Mouse (Mus musculus) heart, embryonic 15.5 days (tissue): Measurements from ENCODE around the gene Slc44a2. TPM values are rescaled to one million over a fixed set of nuclear protein-coding genes. Genes with fewer than 3 reads are reported as not detected.
"Not testable (repeated sequence)": the region's sequence is repeated elsewhere in the genome, so short reads cannot be mapped to it uniquely, and the experiment has no call there.

ENCODE experiments used
- ATAC-seq: fragments of 200-750 bp; cut with Nextera tagmentation; replicated peaks from 2 replicates; pipeline ENCODE4 v1.8.0; 2017; ENCODE audit warnings: low read depth, moderate TSS enrichment; ENCODE audit not compliant: insufficient number of reproducible peaks, insufficient read depth, low FRiP score
- H3K27ac ChIP-seq: fragments of 300-500 bp; sonication (generic); 2 replicates; pipeline ENCODE4 v1.5.1; 2015; ENCODE audit warnings: mild to moderate bottlenecking, inconsistent platforms
- H3K27me3 ChIP-seq: fragments of 300-500 bp; sonication (generic); 2 replicates; pipeline ENCODE4 v1.6.1; 2015; ENCODE audit warnings: inconsistent platforms
- H3K36me3 ChIP-seq: fragments of 300-500 bp; sonication (generic); 2 replicates; pipeline ENCODE4 v1.6.1; 2015; ENCODE audit warnings: mild to moderate bottlenecking, inconsistent platforms
- H3K4me1 ChIP-seq: fragments of 300-500 bp; sonication (generic); replicated peaks from 2 replicates; pipeline ENCODE4 v1.6.1; 2015; ENCODE audit warnings: inconsistent platforms
- H3K4me2 ChIP-seq: fragments of 300-500 bp; sonication (generic); 2 replicates; pipeline ENCODE4 v1.6.1; 2015; ENCODE audit warnings: inconsistent platforms, mild to moderate bottlenecking, moderate library complexity
- H3K4me3 ChIP-seq: fragments of 300-500 bp; sonication (generic); 2 replicates; pipeline ENCODE4 v1.5.1; 2015; ENCODE audit warnings: mild to moderate bottlenecking, inconsistent platforms
- H3K9ac ChIP-seq: fragments of 300-500 bp; sonication (generic); 2 replicates; pipeline ENCODE4 v1.6.1; 2015; ENCODE audit warnings: mild to moderate bottlenecking, inconsistent platforms
- H3K9me3 ChIP-seq: fragments of 300-500 bp; sonication (generic); replicated peaks from 2 replicates; pipeline ENCODE4 v1.6.1; 2016; ENCODE audit warnings: inconsistent platforms
- WGBS: fragments of 180-500 bp; shearing (Covaris S2); methylation state at CpG from one replicate; pipeline ENCODE4 v1.1.7; 2015; ENCODE audit warnings: mixed read lengths; 5-methylcytosine and 5-hydroxymethylcytosine counted together
- polyA plus RNA-seq: library from polyadenylated mRNA; unstranded; fragments of >200 nt; fragmentation: Nextera tagmentation; extraction: Ambion mirVana; gene quantifications from 2 replicates; pipeline ENCODE4 v1.2.1, GENCODE M21; 2015

Slc44a2 gene
- polyA plus RNA-seq, 1 experiment from 2014 or later = 56.8 TPM

- H3K27ac ChIP-seq = no peak overlapping the region
- peak overlapping the region; percentile 77; the same call in 1 of the 2 replicates for H3K9ac ChIP-seq
- H3K36me3 ChIP-seq = peaks cover 23% of the 10 kb centered on the region
- no peak for ATAC-seq
- H3K4me2 ChIP-seq = peak overlapping the region; percentile 79
- WGBS = 36% methylated on average over 3 of the region's 3 CpGs
- H3K4me1 ChIP-seq = peaks cover 35% of the 10 kb centered on the region
- no peaks in the 10 kb centered on the region for H3K9me3 ChIP-seq
- no peaks in the 10 kb centered on the region for H3K27me3 ChIP-seq
- peak overlapping the region; percentile 78 for H3K4me3 ChIP-seq
Measured at GRCm38 (mm10) chr9:21286753-21287152, 33.7 kb upstream of the Slc44a2 start.

DNA sequence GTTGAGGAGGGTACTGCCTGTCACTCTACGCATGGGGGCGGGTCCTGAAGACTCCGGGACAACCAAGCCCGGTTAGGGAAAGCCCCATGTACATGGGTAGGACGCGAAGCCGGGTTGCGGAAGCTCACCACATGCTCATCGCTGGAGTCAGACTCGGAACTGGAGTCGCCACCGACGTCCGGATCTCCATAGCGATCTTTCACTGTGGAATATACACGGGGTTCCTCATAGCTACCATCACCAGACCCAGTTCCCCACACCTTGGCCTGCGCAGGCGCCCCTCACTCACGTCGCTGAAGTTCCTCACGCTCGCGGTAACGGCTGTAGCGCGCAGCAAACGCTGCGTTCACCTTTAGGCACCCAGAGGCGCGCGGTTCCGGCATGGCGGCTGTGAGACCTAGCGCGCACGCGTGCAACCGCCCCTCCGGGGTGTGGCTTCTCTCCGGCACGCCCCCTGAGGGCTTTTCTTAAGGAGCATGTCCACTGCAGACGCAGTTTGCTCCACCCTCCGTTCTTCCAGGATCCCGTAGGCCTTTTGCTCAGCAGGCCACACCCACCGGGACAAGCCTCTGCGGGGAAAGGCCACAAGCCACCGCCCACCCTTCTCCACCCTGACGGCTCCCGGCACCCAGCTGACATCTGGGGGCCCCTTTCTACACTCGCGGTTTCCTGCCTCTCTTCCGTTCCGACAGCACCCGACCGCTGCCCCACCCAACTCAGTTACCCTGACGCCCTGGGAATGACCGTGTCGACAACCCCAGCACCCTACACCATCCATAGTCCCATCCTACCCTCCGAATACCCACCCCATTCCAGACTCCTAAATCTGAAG, 32.7 kb upstream of the Slc44a2 start, which contains the start of gene Kri1:
TSS of gene Kri1 (minus strand) at position 399 of the 832 bp plus-strand sequence.
- under 1% methylated on average over 59 of the region's 59 CpGs for WGBS
- Histone ChIP-seq H3K36me3 (peaks cover 14% of the 10 kb centered on the region; the same call in 1 of the 2 replicates), H3K9me3 (no peaks in the 10 kb centered on the region), H3K4me1 (peaks cover 35% of the 10 kb centered on the region), H3K4me2 (peak within 1 kb of the TSS; percentile 79), H3K9ac (peak within 1 kb of the TSS; percentile 77), H3K4me3 (peak within 1 kb of the TSS; percentile 78), H3K27me3 (no peaks in the 10 kb centered on the region), H3K27ac (peak within 1 kb of the TSS; percentile 94)
- ATAC-seq = peak; percentile 71

DNA sequence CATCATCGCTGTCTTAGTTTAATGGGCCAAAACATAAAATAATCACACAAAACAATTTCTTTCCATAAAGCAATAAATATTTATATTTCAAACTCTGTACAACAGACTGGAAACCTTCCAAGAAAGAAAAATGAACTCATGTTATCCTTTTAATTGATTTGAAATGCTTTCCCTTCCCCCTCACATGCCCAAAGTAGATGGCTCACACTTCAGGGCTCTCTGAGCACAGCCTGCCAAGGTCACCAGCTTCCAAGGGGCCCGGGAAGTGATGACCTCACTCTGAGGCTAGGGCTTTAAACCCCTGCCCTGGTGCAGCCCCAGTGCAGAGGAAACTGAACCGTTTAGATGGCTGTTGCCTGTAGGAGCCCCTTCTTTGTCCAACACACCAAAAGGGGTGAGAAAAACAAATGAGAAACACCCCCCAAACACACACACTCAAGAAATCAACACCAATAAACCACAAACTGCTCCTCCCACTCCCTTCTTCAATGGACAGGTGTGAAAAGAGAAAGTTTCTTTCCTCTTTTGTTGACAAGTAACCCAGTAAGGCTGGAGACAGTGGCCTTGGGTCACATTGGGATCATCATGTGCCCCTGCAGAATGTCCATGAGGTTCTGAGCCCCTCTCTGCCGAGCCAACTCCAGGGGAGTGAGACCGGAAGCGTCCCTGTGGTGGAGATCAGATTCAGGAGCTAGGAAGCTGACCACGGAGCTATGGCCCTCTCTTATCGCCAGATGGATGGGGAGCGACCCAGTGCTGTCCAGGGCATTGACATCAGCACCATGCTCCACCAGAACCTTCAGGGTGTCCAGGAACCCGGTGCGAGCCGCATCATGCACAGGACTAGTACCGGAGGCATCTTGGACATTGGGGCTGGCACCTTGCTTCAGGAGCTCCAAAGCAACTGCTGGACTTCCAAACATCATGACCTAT, 31.8 kb upstream of the Slc44a2 start:
- Histone ChIP-seq H3K27me3 (no peaks in the 10 kb centered on the region), H3K27ac (peak overlapping the region; percentile 94), H3K9me3 (no peaks in the 10 kb centered on the region), H3K4me3 (peak overlapping the region; percentile 78), H3K36me3 (peaks cover 10% of the 10 kb centered on the region; the same call in 1 of the 2 replicates), H3K9ac (peak overlapping the region; percentile 49), H3K4me1 (peaks cover 35% of the 10 kb centered on the region), H3K4me2 (peak overlapping the region; percentile 74)
- WGBS = 66% methylated on average over 13 of the region's 13 CpGs
- no peak for ATAC-seq

DNA sequence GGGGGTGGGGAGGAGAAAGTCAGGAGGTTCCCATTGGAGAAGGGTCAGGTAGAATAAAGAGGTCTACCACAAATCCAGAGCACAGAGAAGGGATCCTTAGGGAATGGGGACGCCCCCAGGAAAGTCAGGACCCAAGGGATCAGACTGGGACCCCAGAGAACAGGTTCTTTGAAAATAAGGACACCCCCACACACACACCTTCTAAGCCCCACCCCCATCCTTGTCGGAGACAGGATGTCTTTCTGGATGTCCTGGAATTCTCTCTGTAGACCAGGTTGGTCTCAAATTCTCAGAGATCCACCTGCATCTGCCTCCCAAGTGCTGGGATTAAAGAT, 31.2 kb upstream of the Slc44a2 start:
- no peak for ATAC-seq
- H3K36me3 ChIP-seq = peaks cover 4% of the 10 kb centered on the region; the same call in 1 of the 2 replicates
- peak overlapping the region; percentile 74 for H3K4me2 ChIP-seq
- H3K4me1 ChIP-seq = peaks cover 35% of the 10 kb centered on the region
- H3K27ac ChIP-seq = peak overlapping the region; percentile 94; the same call in 1 of the 2 replicates
- no peaks in the 10 kb centered on the region for H3K27me3 ChIP-seq
- no peaks in the 10 kb centered on the region for H3K9me3 ChIP-seq
- 72% methylated on average over 2 of the region's 2 CpGs for WGBS
- no peak overlapping the region for H3K9ac ChIP-seq
- peak overlapping the region; percentile 78 for H3K4me3 ChIP-seq

- H3K27ac ChIP-seq = peak overlapping the region; percentile 92
- no peak for ATAC-seq
- H3K4me1 ChIP-seq = peaks cover 35% of the 10 kb centered on the region
- WGBS = under 1% methylated on average over 20 of the region's 20 CpGs
- no peaks in the 10 kb centered on the region for H3K27me3 ChIP-seq
- H3K36me3 ChIP-seq = no peaks in the 10 kb centered on the region
- peak overlapping the region; percentile 78 for H3K4me3 ChIP-seq
- H3K9ac ChIP-seq = peak overlapping the region; percentile 93
- peak overlapping the region; percentile 74 for H3K4me2 ChIP-seq
- H3K9me3 ChIP-seq = no peaks in the 10 kb centered on the region
Measured at GRCm38 (mm10) chr9:21290589-21290988, 29.9 kb upstream of the Slc44a2 start.

DNA sequence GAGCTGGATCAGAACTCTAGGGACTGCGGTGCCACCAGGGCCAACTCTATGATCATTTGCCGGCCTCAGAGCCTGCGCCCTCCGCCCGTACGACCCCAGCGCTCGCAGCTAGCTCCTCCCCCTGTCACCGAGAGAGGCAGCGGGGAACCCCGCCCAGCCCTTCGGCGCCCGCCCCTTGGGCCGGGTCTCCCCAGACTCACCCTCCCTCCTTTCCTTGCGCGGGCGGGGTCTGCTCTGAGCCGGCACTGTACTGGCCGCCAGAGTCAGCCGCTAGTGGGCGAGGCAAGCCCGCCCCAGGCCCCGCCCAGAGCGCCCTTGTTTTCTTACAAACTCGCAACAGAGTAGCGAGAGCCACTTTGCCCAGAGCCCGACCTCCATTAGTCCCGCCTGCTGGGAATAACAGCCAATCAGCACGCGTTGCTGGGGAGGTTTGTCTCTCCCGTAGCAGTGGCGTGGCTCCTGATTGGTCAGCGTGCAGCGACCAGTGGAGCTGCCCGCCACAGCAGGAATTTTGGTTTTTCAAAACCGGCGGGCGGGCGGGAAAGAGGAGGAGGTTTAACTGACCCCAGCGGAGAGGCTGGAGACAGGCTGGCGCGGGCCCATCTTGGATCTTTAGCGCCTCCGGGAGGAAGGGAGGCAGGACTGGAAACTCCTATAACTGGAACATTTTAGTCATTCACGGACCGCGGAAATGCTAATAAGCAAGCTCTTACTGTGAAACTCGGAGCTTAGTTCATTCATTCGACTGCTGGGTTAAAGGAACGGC, 29.3 kb upstream of the Slc44a2 start, which contains the start of gene Cdkn2d:
TSS of gene Cdkn2d (minus strand) at position 386 of the 766 bp plus-strand sequence.
- Histone ChIP-seq H3K9me3 (no peaks in the 10 kb centered on the region), H3K27me3 (no peaks in the 10 kb centered on the region), H3K4me3 (peak within 1 kb of the TSS; percentile 78), H3K9ac (peak within 1 kb of the TSS; percentile 93), H3K4me2 (peak within 1 kb of the TSS; percentile 74), H3K36me3 (no peaks in the 10 kb centered on the region), H3K27ac (peak within 1 kb of the TSS; percentile 92), H3K4me1 (peaks cover 35% of the 10 kb centered on the region)
- peak; percentile 94 for ATAC-seq
- WGBS = under 1% methylated on average over 51 of the region's 51 CpGs

DNA sequence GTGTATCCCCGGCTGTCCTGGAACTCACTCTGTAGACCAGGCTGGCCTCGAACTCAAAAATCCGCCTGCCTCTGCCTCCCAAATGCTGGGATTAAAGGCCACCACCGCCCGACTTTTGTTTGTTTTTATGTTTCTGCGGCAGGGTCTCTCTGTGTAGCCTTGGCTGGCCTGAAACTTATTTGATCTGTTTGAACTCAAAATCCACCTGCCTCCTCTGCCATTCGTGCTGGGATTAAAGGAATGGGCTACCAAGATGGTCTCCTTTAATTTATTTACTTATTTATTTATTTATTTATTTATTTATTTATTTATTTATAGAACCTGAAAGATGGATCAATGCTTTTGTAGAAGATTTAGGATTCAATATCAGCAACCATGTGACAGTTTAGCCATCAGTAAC, 28.6 kb upstream of the Slc44a2 start:
- peak overlapping the region; percentile 82 for H3K27ac ChIP-seq
- H3K9ac ChIP-seq = peak overlapping the region; percentile 44; the same call in 1 of the 2 replicates
- ATAC-seq, H3K27me3 ChIP-seq, H3K9me3 ChIP-seq, H3K36me3 ChIP-seq: not testable (repeated sequence)
- 19% methylated on average over 7 of the region's 7 CpGs for WGBS
- peak overlapping the region; percentile 78 for H3K4me3 ChIP-seq
- H3K4me2 ChIP-seq = peak overlapping the region; percentile 71
- peaks cover 28% of the 10 kb centered on the region for H3K4me1 ChIP-seq

GRCm38 (mm10) chr9:21292271-21292670, 28.2 kb upstream of the Slc44a2 start:
- WGBS = 93% methylated on average over 3 of the region's 3 CpGs
- no peak overlapping the region for H3K27ac ChIP-seq
- no peaks in the 10 kb centered on the region for H3K27me3 ChIP-seq
- H3K4me2 ChIP-seq = no peak overlapping the region
- no peaks in the 10 kb centered on the region for H3K36me3 ChIP-seq
- no peak for ATAC-seq
- H3K9me3 ChIP-seq = no peaks in the 10 kb centered on the region
- H3K9ac ChIP-seq = no peak overlapping the region
- peaks cover 24% of the 10 kb centered on the region for H3K4me1 ChIP-seq
- no peak overlapping the region for H3K4me3 ChIP-seq

- ATAC-seq = no peak
- 80% methylated on average over 10 of the region's 10 CpGs for WGBS
- no peak overlapping the region for H3K4me2 ChIP-seq
Measured at GRCm38 (mm10) chr9:21299014-21299413, 21.5 kb upstream of the Slc44a2 start.

GRCm38 (mm10) chr9:21305065-21305464, 15.4 kb upstream of the Slc44a2 start:
- H3K27me3 ChIP-seq = no peaks in the 10 kb centered on the region
- no peaks in the 10 kb centered on the region for H3K4me1 ChIP-seq
- no peak overlapping the region for H3K9ac ChIP-seq
- H3K9me3 ChIP-seq = no peaks in the 10 kb centered on the region
- ATAC-seq = no peak
- H3K27ac ChIP-seq = no peak overlapping the region
- no peaks in the 10 kb centered on the region for H3K36me3 ChIP-seq
- no peak overlapping the region for H3K4me3 ChIP-seq
- 62% methylated on average over 7 of the region's 7 CpGs for WGBS
- no peak overlapping the region for H3K4me2 ChIP-seq

More at GRCm38 (mm10) chr9:21299014-21299413, 21.5 kb upstream of the Slc44a2 start:
- no peak overlapping the region for H3K4me3 ChIP-seq
- no peaks in the 10 kb centered on the region for H3K9me3 ChIP-seq
- no peaks in the 10 kb centered on the region for H3K4me1 ChIP-seq
- H3K27ac ChIP-seq = no peak overlapping the region
- H3K36me3 ChIP-seq = no peaks in the 10 kb centered on the region
- no peaks in the 10 kb centered on the region for H3K27me3 ChIP-seq
- no peak overlapping the region for H3K9ac ChIP-seq
